Mouse (Mus musculus) mature B cell (primary cell): ENCODE data around the gene Itga5.

ENCODE experiments used
- in situ Hi-C: fragments of 300-500 bp; cut with MboI; formaldehyde crosslinking; loops from 2 replicates; pipeline ENCODE4 v1.14.3; 2019

The Itga5 gene

DNA sequence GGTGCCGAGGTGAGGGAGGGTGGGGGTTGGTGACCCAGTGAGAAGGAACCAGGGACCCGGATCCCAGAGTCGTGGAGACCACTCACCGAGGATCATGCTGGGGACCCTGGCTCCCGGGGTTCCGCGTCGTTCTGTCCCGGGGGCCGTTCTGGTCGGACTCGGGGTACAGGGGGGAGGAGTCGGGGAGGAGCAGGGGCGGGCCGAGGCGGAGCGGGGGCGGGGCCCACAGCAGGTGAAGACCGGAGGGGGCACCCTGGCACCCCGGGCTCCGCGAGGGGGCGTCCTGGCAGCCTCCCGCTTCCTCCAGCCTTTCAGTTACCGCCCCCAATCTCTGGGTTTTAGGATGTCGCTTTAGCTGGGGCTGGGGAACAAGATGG is 26.6 kb downstream of the Itga5 start, which contains the start of gene Zfp385a:
TSS of gene Zfp385a (minus strand) at position 133 of the 377 bp plus-strand sequence.
- in situ Hi-C loops, result no loop called here

GRCm38 (mm10) chr15:103339166-103339960 is 27.2 kb downstream of the Itga5 start:
- in situ Hi-C loops, result no loop called here

GRCm38 (mm10) chr15:103338829-103339165 is 27.8 kb downstream of the Itga5 start:
- in situ Hi-C loops, result no loop called here

DNA sequence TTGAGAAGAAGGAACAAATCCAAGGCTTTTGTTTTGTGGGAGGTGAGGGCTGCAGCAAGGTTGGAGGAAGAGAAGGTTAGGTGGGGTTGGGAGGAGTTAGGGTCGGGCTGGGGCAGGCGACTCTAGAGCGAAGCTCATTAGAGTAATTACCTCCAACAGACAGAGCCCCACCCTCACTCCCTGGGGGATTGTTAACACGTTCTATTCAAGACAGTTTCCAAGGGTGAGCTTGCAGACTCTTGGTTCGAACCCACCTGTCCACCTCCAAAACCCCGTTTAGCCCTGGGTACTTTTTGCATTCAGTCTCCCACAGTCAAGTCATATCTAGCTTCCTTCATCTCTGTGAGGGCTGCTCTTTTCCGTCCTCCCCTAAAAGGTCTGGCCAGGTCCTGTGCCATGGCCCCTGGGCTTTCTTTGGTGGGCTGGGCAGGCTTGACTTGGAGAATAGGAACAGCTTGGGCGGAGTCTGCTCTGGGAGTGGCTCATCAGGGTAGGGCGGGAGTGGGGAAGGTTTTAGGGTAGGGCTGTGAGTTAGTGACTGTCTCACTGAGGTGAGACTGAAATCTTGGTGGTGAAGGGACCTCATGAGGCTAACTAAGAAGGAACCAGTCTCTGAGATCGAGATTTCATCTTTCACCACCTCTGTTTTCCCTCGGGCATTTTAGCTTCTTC is 29.4 kb downstream of the Itga5 start:
- in situ Hi-C loops, result no loop called here

DNA sequence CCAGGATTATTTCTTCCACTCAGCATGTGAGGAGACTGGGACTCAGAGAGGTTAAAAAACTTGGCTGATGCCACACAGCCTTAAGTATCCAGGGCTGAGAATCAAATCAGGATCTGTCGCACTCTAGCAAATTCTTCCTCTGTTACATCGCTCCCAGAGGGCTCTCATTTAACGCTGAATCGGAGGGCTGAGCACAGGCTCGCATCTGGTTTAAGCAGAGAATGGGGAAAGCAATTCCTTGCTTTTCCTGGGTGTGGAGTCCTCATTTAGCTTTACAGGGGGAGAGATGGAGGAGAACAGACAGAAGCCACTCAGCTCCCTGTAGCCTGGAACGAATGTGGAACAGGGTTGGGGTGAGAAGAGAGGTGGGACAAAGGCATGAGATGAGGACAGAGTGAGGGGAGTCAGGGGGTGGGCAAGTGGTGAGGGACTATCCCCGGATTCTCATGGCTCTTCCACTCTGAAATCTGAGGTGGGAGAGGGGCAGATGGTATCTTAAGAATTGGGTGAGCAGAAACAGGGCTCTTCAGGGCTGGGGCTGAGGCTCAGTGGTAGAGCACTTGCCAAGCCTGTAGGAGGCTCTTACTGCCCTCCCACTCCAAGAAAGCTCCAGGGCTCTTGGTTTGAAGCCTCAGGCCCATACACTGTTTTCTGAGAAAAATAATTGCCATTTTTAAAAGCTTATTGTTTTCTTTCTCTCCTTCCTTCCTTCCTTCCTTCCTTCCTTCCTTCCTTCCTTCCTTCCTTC is 30.9 kb downstream of the Itga5 start:
- in situ Hi-C loops, result no loop called here

DNA sequence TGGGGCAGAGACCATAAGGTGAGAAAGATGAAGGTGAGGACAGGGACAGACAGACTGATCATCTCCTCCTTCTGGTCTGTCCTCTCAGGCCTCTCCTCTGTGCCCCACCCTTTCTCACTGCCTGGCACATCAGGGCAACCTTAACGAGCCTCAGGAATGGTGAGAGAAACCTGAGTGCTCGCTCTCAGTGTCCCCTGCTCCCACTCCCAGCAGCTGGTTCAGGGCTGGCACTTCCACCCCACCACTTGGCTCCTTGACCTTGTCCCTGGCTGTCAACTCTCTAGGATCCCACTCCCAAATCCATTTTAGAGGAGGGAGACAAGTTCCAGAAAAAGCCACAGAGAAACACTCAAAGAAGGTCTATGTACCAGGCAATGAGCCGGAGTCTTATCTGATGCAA is 31.5 kb downstream of the Itga5 start:
- in situ Hi-C loops, result no loop called here

- in situ Hi-C loops, result no loop called here
Measured at GRCm38 (mm10) chr15:103334194-103334593, 32.4 kb downstream of the Itga5 start.

DNA sequence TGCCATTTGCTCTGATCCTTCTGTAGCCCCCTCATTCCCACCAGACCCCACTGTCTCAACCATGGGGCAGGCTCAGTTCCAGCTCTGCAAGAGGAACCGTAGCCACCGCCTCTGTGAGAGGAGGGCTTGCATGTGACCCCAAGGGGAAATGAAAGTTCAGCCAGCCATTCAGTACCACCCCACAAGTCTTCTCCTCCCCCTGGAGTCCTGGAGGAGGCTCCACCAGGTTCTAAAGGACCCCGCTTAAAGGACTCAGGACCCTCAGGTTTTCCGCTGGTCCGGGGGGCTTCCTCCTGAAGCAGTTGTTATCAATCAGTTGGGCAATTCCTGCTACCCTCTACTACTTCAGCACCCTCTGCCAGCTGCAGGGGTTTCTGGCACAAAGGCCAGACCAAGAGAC is 32.8 kb downstream of the Itga5 start:
- in situ Hi-C loops, result no loop called here

GRCm38 (mm10) chr15:103333081-103333615 is 33.4 kb downstream of the Itga5 start:
- in situ Hi-C loops, result no loop called here

GRCm38 (mm10) chr15:103323455-103324247 is 42.9 kb downstream of the Itga5 start:
- in situ Hi-C loops, result loop anchor here (25.0 kb wide), 1 partner anchor 336 kb away; the partner anchor contains the start of genes Hoxc6, Hoxc8 and Hoxc9

DNA sequence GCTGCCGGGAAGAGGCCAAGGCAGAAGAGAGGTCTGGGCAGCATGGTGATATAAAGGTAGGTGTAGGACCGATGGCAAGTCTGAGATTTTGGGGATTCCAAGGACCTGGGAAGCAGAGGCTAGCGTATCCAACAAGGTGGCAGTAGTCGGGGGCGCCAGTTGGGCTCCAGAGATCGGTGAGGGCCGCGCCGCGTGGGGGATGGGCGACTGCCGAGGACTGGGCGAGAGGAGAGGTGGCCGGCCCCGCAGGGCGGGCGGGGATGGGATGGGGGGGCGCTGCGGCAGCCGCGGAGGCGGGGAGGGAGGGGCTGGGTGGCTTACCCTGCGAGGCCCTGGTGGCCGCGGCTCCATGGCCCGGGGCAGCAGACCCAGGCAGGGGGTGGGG is 43.5 kb downstream of the Itga5 start:
- in situ Hi-C loops, result loop anchor here (25.0 kb wide), 1 partner anchor 336 kb away; the partner anchor contains the start of genes Hoxc6, Hoxc8 and Hoxc9

GRCm38 (mm10) chr15:103322396-103322795 is 44.2 kb downstream of the Itga5 start:
- in situ Hi-C loops, result loop anchor here (25.0 kb wide), 1 partner anchor 335 kb away; the partner anchor contains the start of genes Hoxc6, Hoxc8 and Hoxc9

DNA sequence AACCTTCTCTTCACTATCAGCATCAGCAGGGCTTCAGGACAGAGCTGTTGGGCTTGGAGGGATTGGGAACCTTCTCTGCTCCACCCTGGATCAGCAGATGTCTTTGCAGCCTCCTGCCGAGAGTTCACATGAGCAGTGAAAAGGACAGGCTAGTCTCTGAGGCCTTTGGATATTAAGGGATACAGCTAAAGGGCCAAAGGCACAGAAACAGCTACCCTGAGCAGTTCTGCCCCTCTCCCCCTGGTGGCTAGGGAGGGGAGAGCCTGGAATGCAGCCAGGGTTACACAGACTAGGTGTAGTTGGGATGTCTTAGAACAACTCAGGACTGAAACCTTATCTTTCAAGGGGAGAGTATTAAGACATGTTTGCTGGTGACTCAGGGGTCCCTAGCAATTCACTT is 45.5 kb downstream of the Itga5 start:
- in situ Hi-C loops, result loop anchor here (25.0 kb wide), 1 partner anchor 334 kb away; the partner anchor contains the start of genes Hoxc6, Hoxc8 and Hoxc9

DNA sequence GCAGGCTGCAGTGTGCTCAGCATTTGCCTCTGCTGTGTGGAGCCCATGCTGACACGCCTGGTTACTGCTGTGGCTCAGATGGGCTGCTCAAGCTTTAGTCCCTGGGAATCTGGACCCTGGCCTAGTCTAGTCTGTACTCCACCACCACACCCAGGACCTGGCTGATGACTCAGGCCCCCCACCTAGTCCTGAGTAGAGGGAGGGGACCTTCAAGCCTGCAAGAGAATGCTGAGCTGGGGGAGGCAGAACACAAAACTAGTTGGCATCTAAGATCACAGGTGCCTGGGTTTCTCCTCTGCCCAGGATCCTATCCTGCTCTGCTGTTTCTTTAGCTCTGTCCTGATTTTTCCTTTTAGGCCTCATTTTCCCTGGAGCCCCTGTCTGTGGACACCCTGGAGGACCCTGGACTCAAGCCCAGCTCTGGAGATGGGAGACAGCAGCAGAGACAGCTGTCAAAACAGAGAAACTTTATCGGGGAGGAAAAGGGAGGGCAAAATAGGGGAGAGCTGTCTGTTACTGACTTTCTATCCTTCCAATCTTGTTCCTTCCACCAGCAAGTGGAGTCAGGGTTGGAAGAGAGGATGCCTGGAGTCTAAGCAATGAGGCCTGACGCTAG is 48.3 kb downstream of the Itga5 start:
- in situ Hi-C loops, result loop anchor here (25.0 kb wide), 1 partner anchor 331 kb away; the partner anchor contains the start of genes Hoxc6, Hoxc8 and Hoxc9

- in situ Hi-C loops, result loop anchor here (25.0 kb wide), 1 partner anchor 330 kb away; the partner anchor contains the start of genes Hoxc6, Hoxc8 and Hoxc9
Measured at GRCm38 (mm10) chr15:103317731-103318130, 48.8 kb downstream of the Itga5 start.

DNA sequence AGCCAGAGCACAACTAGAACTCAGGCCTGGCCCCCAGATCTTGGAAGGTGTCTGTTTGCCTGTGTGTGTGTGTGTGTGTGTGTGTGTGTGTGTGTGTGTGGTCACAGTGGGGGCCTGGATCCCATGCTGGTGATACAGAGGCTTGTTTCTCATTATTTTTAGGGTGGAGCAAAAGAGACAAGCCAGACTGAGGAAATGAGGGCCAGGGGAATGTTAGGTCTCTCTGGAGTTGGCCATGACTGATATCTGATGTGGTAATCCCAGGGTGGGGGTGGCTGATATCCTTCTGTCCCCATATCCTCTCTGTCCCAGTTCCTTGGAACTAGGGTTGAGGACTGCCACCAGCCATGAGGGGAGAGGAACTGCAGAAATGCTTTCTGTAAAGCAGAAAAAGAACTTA is 49.4 kb downstream of the Itga5 start:
- in situ Hi-C loops, result loop anchor here (25.0 kb wide), 1 partner anchor 330 kb away; the partner anchor contains the start of genes Hoxc6, Hoxc8 and Hoxc9

DNA sequence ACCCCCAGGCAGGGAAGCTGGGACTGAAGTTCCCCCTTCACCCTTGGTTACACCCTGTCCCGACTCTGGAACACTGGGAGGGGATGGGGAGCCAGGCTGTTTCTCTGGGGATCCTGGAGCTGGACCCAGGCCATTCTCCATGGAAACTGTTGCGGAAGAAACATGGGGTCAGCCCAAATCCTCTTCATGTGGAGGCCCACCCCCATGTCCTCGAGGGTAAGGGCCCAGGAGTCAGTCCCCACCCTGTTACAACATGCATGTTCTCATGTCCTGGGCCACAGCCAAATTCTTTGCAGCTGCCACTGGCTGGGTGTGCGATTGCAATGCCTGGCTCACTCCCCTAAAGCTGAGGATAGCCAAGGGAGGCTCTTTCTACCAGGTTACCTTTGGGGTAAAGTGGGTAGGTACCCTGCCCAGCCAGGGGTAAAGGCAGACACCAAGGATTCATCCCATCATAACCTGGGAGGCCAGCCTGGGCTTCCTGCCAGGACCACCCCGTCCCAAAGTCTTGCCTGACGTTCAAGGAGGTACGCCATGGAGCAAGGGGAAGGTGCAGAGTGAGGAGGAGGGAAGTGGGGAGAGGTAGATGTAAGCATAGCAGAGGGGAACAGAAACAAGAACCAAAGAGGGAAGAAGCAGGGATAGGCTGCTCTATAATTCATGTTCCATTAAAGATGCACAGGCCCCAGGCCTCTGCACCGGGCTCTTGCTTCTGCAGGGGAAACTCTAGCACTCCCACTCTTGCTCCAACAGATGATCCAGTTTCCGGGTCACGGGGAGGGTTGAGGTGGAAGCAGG is 50.4 kb downstream of the Itga5 start:
- in situ Hi-C loops, result loop anchor here (25.0 kb wide), 1 partner anchor 329 kb away; the partner anchor contains the start of genes Hoxc6, Hoxc8 and Hoxc9

GRCm38 (mm10) chr15:103315011-103315502 is 51.5 kb downstream of the Itga5 start:
- in situ Hi-C loops, result loop anchor here (25.0 kb wide), 1 partner anchor 328 kb away; the partner anchor contains the start of genes Hoxc6, Hoxc8 and Hoxc9

- in situ Hi-C loops, result loop anchor here (25.0 kb wide), 1 partner anchor 327 kb away; the partner anchor contains the start of genes Hoxc6, Hoxc8 and Hoxc9
Measured at GRCm38 (mm10) chr15:103314181-103314580, 52.4 kb downstream of the Itga5 start.
